ENCODE assay signal across 11 mouse cellular contexts in genomic region chr2:5749210-5749609, GRCm38 (mm10).
"Had no signal": no experiment of that assay in that cellular context is flagged by ENCODE, and none has a peak within 500 bp of the region (broad histone marks: within the 10 kb centered on the region; RNA-seq: fewer than 3 reads in every experiment).

No protein-coding gene starts in this region.

- H3K4me1 ChIP-seq: liver, embryonic 13.5 days; neural tube, embryonic 12.5 days had no signal

- H3K9me3 ChIP-seq: liver, embryonic 13.5 days; neural tube, embryonic 12.5 days had no signal

- H3K27me3 ChIP-seq: liver, embryonic 13.5 days; neural tube, embryonic 12.5 days had no signal

- H3K36me3 ChIP-seq: liver, embryonic 13.5 days; neural tube, embryonic 12.5 days had no signal

- DNase-seq: left cerebral cortex, postnatal 4 days; liver, embryonic 13.5 days; lung, adult 2 months; lung, postnatal 36 days; midbrain, embryonic 14.5 days; thymus, postnatal 4 days had no signal

- H3K9ac ChIP-seq: liver, embryonic 13.5 days; neural tube, embryonic 12.5 days had no signal

- ATAC-seq: intestine, embryonic 16.5 days; lung, postnatal 0 days had no signal

- H3K4me2 ChIP-seq: liver, embryonic 13.5 days; neural tube, embryonic 12.5 days had no signal

- H3K27ac ChIP-seq: kidney, postnatal 0 days; liver, embryonic 13.5 days; neural tube, embryonic 12.5 days; stomach, postnatal 0 days had no signal

- H3K4me3 ChIP-seq: liver, embryonic 13.5 days; neural tube, embryonic 12.5 days had no signal
